Mouse (Mus musculus) neural tube, embryonic 14.5 days (tissue): ENCODE results near the gene Nacc2. TPM values are rescaled to one million over a fixed set of nuclear protein-coding genes. Genes with fewer than 3 reads are reported as not detected.
A peak's percentile ranks its signal among the peaks of the same experiment; 100 is the strongest.

Experiments
- ATAC-seq: fragments of 200-750 bp; cut with Nextera tagmentation; 2 replicates; pipeline ENCODE4 v1.8.0; 2017; ENCODE audit warnings: low read depth, mild to moderate bottlenecking, moderate TSS enrichment, moderate library complexity
- H3K27ac ChIP-seq: fragments of 300-500 bp; sonication (generic); 2 replicates; pipeline ENCODE4 v1.5.1; 2014; ENCODE audit warnings: low read depth, mild to moderate bottlenecking, control low read depth, low read length, moderate library complexity, mixed read lengths
- H3K27me3 ChIP-seq: fragments of 300-500 bp; sonication (generic); 2 replicates; pipeline ENCODE4 v1.6.1; 2014; ENCODE audit warnings: low read length; ENCODE audit not compliant: control insufficient read depth, insufficient read depth
- H3K36me3 ChIP-seq: fragments of 300-500 bp; sonication (generic); 2 replicates; pipeline ENCODE4 v1.6.1; 2014; ENCODE audit warnings: low read length, mixed read lengths; ENCODE audit not compliant: control insufficient read depth, insufficient read depth
- H3K4me1 ChIP-seq: fragments of 300-500 bp; sonication (generic); 2 replicates; pipeline ENCODE4 v1.6.1; 2014; ENCODE audit warnings: low read length; ENCODE audit not compliant: control insufficient read depth, insufficient read depth
- H3K4me2 ChIP-seq: fragments of 300-500 bp; sonication (generic); 2 replicates; pipeline ENCODE4 v1.6.1; 2014; ENCODE audit warnings: mild to moderate bottlenecking, low read depth, low read length, control low read depth
- H3K4me3 ChIP-seq: fragments of 300-500 bp; sonication (generic); 2 replicates; pipeline ENCODE4 v1.5.1; 2014; ENCODE audit warnings: low read depth, low read length, control low read depth, mixed read lengths
- H3K9ac ChIP-seq: fragments of 300-500 bp; sonication (generic); replicated peaks from 2 replicates; pipeline ENCODE4 v1.6.1; 2014; ENCODE audit warnings: low read depth, mild to moderate bottlenecking, control low read depth, low read length, mixed read lengths
- H3K9me3 ChIP-seq: fragments of 300-500 bp; sonication (generic); 2 replicates; pipeline ENCODE4 v1.6.1; 2016; ENCODE audit warnings: low read length; ENCODE audit not compliant: control insufficient read depth
- WGBS: fragments of 180-500 bp; shearing (Covaris S2); extraction: QIAGEN DNeasy Blood & Tissue Kit; methylation state at CpG from one replicate; pipeline ENCODE4 v1.1.7; 2014; 5-methylcytosine and 5-hydroxymethylcytosine counted together
- polyA plus RNA-seq: library from polyadenylated mRNA; unstranded; fragments of >200 nt; fragmentation: Nextera tagmentation; extraction: Ambion mirVana; gene quantifications from 2 replicates; pipeline ENCODE4 v1.2.1, GENCODE M21; 2014

The Nacc2 gene
- polyA plus RNA-seq, 1 experiment from 2014 or later: 14.5 TPM

DNA sequence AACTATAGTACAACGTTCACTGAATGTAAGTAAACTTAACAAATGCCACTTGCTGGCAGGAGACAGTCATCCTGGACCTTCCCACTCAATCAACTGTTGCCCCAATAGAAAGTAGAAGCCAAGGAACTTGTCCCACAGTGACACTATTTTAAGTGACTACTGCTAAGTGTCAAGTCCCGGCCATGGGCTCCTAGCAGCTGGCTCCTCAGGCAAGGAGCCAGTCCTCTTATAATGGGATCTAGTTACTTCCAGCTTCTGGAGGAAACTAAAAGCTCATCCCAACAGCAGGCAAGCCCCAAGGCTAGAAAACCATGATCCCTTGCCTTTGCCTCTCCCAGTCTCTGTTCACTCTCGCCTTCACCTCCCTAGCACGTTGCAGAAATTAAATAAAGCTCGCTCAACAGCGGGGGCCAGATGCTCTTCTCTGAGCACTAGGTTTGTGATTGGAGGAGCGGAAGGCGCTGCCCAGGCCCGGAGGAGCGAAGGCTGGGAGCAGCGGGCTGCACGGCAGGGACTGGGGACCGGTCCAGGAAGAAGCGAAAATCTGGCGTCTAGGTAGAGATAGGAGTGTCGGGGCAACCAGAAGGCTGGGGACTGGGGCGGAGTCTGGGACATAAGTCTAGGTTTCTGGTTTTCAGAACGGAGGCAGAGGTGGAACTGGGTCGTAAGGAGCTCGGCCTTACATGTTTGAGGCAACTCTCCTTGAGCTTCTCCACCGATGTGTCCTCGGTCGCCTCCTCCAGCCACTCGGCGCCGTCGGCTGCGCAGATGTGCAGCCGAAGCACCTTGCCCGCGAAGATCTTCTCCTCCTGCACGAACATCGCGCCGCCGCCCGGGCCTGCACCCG, 102.1 kb downstream of the Nacc2 start:
- no peaks in the 10 kb centered on the region for H3K27me3 ChIP-seq
- no peak; the same call in none of the 2 replicates for ATAC-seq
- H3K4me3 ChIP-seq: peak overlapping the region; percentile 74
- peak overlapping the region; percentile 63 for H3K4me2 ChIP-seq
- H3K9ac ChIP-seq: peak overlapping the region; percentile 81
- H3K4me1 ChIP-seq: peaks cover 8% of the 10 kb centered on the region
- no peaks in the 10 kb centered on the region for H3K9me3 ChIP-seq
- 2% methylated on average over 38 of the region's 38 CpGs for WGBS
- H3K36me3 ChIP-seq: peaks cover 2% of the 10 kb centered on the region; the same call in 1 of the 2 replicates
- H3K27ac ChIP-seq: peak overlapping the region; percentile 74

GRCm38 (mm10) chr2:26019923-26020322, 103.1 kb downstream of the Nacc2 start:
- Histone ChIP-seq H3K27ac (no peak overlapping the region), H3K4me2 (peak overlapping the region; percentile 63; the same call in 1 of the 2 replicates), H3K4me1 (peaks cover 8% of the 10 kb centered on the region), H3K4me3 (no peak overlapping the region), H3K9ac (no peak overlapping the region), H3K9me3 (no peaks in the 10 kb centered on the region), H3K27me3 (no peaks in the 10 kb centered on the region), H3K36me3 (peaks cover 9% of the 10 kb centered on the region; the same call in 1 of the 2 replicates)
- no peak for ATAC-seq
- WGBS: 90% methylated on average over 3 of the region's 3 CpGs

- Histone ChIP-seq H3K27me3 (no peaks in the 10 kb centered on the region), H3K4me1 (peaks cover 8% of the 10 kb centered on the region), H3K36me3 (peaks cover 29% of the 10 kb centered on the region; the same call in 1 of the 2 replicates), H3K4me3 (no peak overlapping the region), H3K9me3 (no peaks in the 10 kb centered on the region), H3K4me2 (no peak overlapping the region), H3K9ac (no peak overlapping the region), H3K27ac (no peak overlapping the region)
- 76% methylated on average over 4 of the region's 4 CpGs for WGBS
- no peak for ATAC-seq
These were observed 105.7 kb downstream of the Nacc2 start for GRCm38 (mm10) chr2:26017326-26017725.

DNA sequence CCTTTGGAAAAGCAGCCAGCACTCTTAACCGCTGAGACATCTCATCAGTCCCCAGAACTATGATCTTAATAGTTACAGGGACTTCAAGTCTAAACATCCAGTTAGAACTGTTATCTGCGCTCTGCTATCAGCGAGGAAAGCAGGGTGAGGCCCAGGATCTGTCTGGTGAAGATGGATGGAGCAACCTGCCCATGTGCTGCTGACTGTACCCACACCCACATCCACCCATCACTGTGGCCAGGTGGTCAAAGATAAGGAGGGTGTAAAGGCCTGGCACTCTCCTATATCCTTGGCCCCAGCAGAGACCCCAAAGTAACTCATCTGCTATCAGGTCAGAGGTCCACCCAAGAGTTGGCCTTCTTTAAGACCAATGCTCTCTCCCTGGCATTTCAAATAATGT, 109.3 kb downstream of the Nacc2 start:
- 92% methylated on average over 3 of the region's 3 CpGs for WGBS
- no peak overlapping the region for H3K9ac ChIP-seq
- no peak overlapping the region for H3K4me3 ChIP-seq
- no peaks in the 10 kb centered on the region for H3K4me1 ChIP-seq
- H3K36me3 ChIP-seq: peaks cover 48% of the 10 kb centered on the region
- H3K27ac ChIP-seq: no peak overlapping the region
- no peaks in the 10 kb centered on the region for H3K9me3 ChIP-seq
- no peaks in the 10 kb centered on the region for H3K27me3 ChIP-seq
- H3K4me2 ChIP-seq: no peak overlapping the region
- ATAC-seq: no peak

DNA sequence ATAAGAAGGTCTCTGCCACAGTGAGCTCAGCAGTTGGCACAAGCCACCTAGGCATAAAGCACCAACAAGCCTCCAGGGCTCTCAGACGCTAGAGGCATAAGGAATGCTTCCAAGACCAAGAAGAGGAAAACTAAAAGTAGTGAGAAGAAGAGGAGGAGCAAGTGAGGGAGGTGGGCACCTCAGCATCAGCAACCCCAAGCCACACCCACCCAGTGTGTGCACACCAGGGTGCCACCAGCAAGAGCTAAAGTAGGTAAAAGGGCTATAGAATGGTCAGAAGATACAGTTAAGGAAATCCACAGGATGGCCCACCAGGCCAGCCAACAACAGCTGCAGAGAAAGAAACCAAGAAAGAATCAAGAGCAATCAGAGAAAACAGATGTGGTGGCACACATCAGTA, 111.6 kb downstream of the Nacc2 start:
- Histone ChIP-seq H3K4me2 (no peak overlapping the region), H3K9me3 (no peaks in the 10 kb centered on the region), H3K36me3 (peaks cover 63% of the 10 kb centered on the region), H3K9ac (no peak overlapping the region), H3K4me1 (no peaks in the 10 kb centered on the region), H3K4me3 (no peak overlapping the region), H3K27ac (no peak overlapping the region), H3K27me3 (no peaks in the 10 kb centered on the region)
- ATAC-seq: no peak
- WGBS: 100% methylated on average over 1 of the region's 1 CpGs

Other genes starting within 250 kb of the Nacc2 start
- 73.4 and 90.1 TPM in 2 replicates for gene Camsap1, start 139.9 kb downstream of the Nacc2 start, polyA plus RNA-seq
- gene Ubac1, start 101.5 kb downstream of the Nacc2 start, polyA plus RNA-seq: 154 and 155 TPM in 2 replicates
- 9.1 and 10.1 TPM in 2 replicates for gene Lhx3, start 85.1 kb upstream of the Nacc2 start, polyA plus RNA-seq
- 16.1 and 17.3 TPM in 2 replicates for gene Qsox2, start 114.3 kb upstream of the Nacc2 start, polyA plus RNA-seq
- gene Ccdc187, start 171.3 kb upstream of the Nacc2 start, polyA plus RNA-seq: 0.08 TPM in 1 of 2 replicates, not detected in the other
- 92.0 and 94.8 TPM in 2 replicates for gene Gpsm1, start 192.3 kb upstream of the Nacc2 start, polyA plus RNA-seq
- gene Dnlz, start 228.9 kb upstream of the Nacc2 start, polyA plus RNA-seq: 26.6 and 31.0 TPM in 2 replicates
- 1.5 and 1.7 TPM in 2 replicates for gene Card9, start 237.7 kb upstream of the Nacc2 start, polyA plus RNA-seq